Mouse (Mus musculus) forebrain, postnatal 0 days (tissue): ENCODE data around the gene Rpl22. TPM values are rescaled to one million over a fixed set of nuclear protein-coding genes. Genes with fewer than 3 reads are reported as not detected.

ENCODE experiments used
- ATAC-seq: fragments of 200-750 bp; cut with Nextera tagmentation; 2 replicates; pipeline ENCODE4 v1.8.0; 2017; ENCODE audit warnings: mild to moderate bottlenecking, moderate library complexity
- DNase-seq: peaks from one replicate; pipeline ENCODE4 v3.0.0-alpha.2; 2015
- H3K27ac ChIP-seq: fragments of 300-500 bp; sonication (generic); 2 replicates; pipeline ENCODE4 v1.5.1; 2014; ENCODE audit warnings: low read depth, mild to moderate bottlenecking, antibody characterized with exemption, low read length, moderate library complexity, mixed read lengths
- H3K27me3 ChIP-seq: fragments of 300-500 bp; sonication (generic); 2 replicates; pipeline ENCODE4 v1.6.1; 2014; ENCODE audit warnings: mild to moderate bottlenecking, low read length, mixed read lengths; ENCODE audit not compliant: insufficient read depth
- H3K36me3 ChIP-seq: fragments of 300-500 bp; sonication (generic); 2 replicates; pipeline ENCODE4 v1.6.1; 2014; ENCODE audit warnings: mild to moderate bottlenecking, moderate library complexity; ENCODE audit not compliant: insufficient read depth
- H3K4me1 ChIP-seq: fragments of 300-500 bp; sonication (generic); 2 replicates; pipeline ENCODE4 v1.6.1; 2014; ENCODE audit warnings: antibody characterized with exemption; ENCODE audit not compliant: insufficient read depth
- H3K4me2 ChIP-seq: fragments of 300-500 bp; sonication (generic); 2 replicates; pipeline ENCODE4 v1.6.1; 2014; ENCODE audit warnings: low read depth, mild to moderate bottlenecking, moderate library complexity
- H3K4me3 ChIP-seq: fragments of 300-500 bp; sonication (generic); 2 replicates; pipeline ENCODE4 v1.5.1; 2014; ENCODE audit warnings: low read depth, low read length, mixed read lengths
- H3K9ac ChIP-seq: fragments of 300-500 bp; sonication (generic); 2 replicates; pipeline ENCODE4 v1.6.1; 2014; ENCODE audit warnings: mild to moderate bottlenecking
- H3K9me3 ChIP-seq: fragments of 300-500 bp; sonication (generic); 2 replicates; pipeline ENCODE4 v1.6.1; 2016; ENCODE audit warnings: low read length
- CTCF ChIP-seq: sonication (generic); IDR thresholded peaks from 2 replicates; pipeline ENCODE4 v1.5.1; 2016; ENCODE audit warnings: antibody characterized with exemption, control low read depth, low read depth
- WGBS: fragments of 180-500 bp; shearing (Covaris S2); extraction: QIAGEN DNeasy Blood & Tissue Kit; methylation state at CpG from one replicate; pipeline ENCODE4 v1.1.7; 2014; 5-methylcytosine and 5-hydroxymethylcytosine counted together
- polyA plus RNA-seq: library from polyadenylated mRNA; unstranded; fragments of >200 nt; fragmentation: Nextera tagmentation; extraction: Ambion mirVana; gene quantifications from 2 replicates; pipeline ENCODE4 v1.2.1, GENCODE M21; 2015
- total RNA-seq: library from RNA; depleted of rRNA; stranded (reverse); fragments of >200 nt; gene quantifications from 2 replicates; pipeline ENCODE4 v1.2.3, GENCODE M21; 2014; rRNA removed

Rpl22 gene
- 313 and 387 TPM in 2 replicates for total RNA-seq
- polyA plus RNA-seq = 176 and 212 TPM in 2 replicates

- Histone ChIP-seq H3K27me3 (no peaks in the 10 kb centered on the region), H3K9me3 (no peaks in the 10 kb centered on the region), H3K4me1 (peaks cover 10% of the 10 kb centered on the region), H3K27ac (peak within 1 kb of the TSS; percentile 54; the same call in 1 of the 2 replicates), H3K36me3 (peaks cover 23% of the 10 kb centered on the region), H3K9ac (peak within 1 kb of the TSS; percentile 72), H3K4me2 (peak within 1 kb of the TSS; percentile 81), H3K4me3 (peak within 1 kb of the TSS; percentile 69)
- WGBS = under 1% methylated on average over 69 of the region's 70 CpGs
- ATAC-seq = peak; percentile 99
- DNase-seq = peak; percentile 97
- peak; percentile 57 for TF ChIP-seq CTCF
Observed at GRCm38 (mm10) chr4:152325574-152326411, at the start of gene Rpl22. TSS of gene Rpl22 (plus strand) at chr4:152325742.

- 56% methylated on average over 10 of the region's 10 CpGs for WGBS
- H3K9ac ChIP-seq = no peak overlapping the region
- peaks cover 17% of the 10 kb centered on the region for H3K27me3 ChIP-seq
Observed at GRCm38 (mm10) chr4:152276389-152277347, 48.9 kb upstream of the Rpl22 start.

GRCm38 (mm10) chr4:152277916-152278315, 47.6 kb upstream of the Rpl22 start:
- WGBS = 71% methylated on average over 2 of the region's 2 CpGs
- Histone ChIP-seq H3K4me2 (no peak overlapping the region), H3K27me3 (peaks cover 29% of the 10 kb centered on the region), H3K9me3 (no peaks in the 10 kb centered on the region), H3K4me3 (no peak overlapping the region), H3K36me3 (peaks cover 12% of the 10 kb centered on the region; the same call in 1 of the 2 replicates), H3K4me1 (no peaks in the 10 kb centered on the region), H3K9ac (no peak overlapping the region), H3K27ac (no peak overlapping the region)
- no peak for DNase-seq
- ATAC-seq = no peak
- no peak; the same call in 1 of the 2 replicates for TF ChIP-seq CTCF

More at GRCm38 (mm10) chr4:152276389-152277347, 48.9 kb upstream of the Rpl22 start:
- H3K9me3 ChIP-seq = no peaks in the 10 kb centered on the region
- H3K36me3 ChIP-seq = peaks cover 12% of the 10 kb centered on the region; the same call in 1 of the 2 replicates
- H3K27ac ChIP-seq = no peak overlapping the region
- DNase-seq (no peak), ATAC-seq (no peak)
- H3K4me2 ChIP-seq = no peak overlapping the region
- peak; percentile 78 for TF ChIP-seq CTCF
- H3K4me3 ChIP-seq = no peak overlapping the region
- no peaks in the 10 kb centered on the region for H3K4me1 ChIP-seq

- H3K4me2 ChIP-seq = no peak overlapping the region
- H3K9me3 ChIP-seq = no peaks in the 10 kb centered on the region
- 60% methylated on average over 23 of the region's 23 CpGs for WGBS
- peaks cover 12% of the 10 kb centered on the region; the same call in 1 of the 2 replicates for H3K36me3 ChIP-seq
- no peaks in the 10 kb centered on the region for H3K4me1 ChIP-seq
- no peak overlapping the region for H3K4me3 ChIP-seq
- DNase-seq = no peak
- H3K27ac ChIP-seq = no peak overlapping the region
- no peak for TF ChIP-seq CTCF
- H3K9ac ChIP-seq = no peak overlapping the region
- ATAC-seq = no peak
- peaks cover 37% of the 10 kb centered on the region for H3K27me3 ChIP-seq
Observed at GRCm38 (mm10) chr4:152278986-152279385, 46.6 kb upstream of the Rpl22 start.

GRCm38 (mm10) chr4:152281601-152282000, 43.9 kb upstream of the Rpl22 start:
- DNase-seq (no peak), ATAC-seq (no peak)
- Histone ChIP-seq H3K27ac (no peak overlapping the region), H3K27me3 (peaks cover 40% of the 10 kb centered on the region), H3K9me3 (no peaks in the 10 kb centered on the region), H3K4me2 (no peak overlapping the region), H3K4me3 (no peak overlapping the region), H3K4me1 (0 out of 2 replicates have a peak, but pooled peaks cover 2% of the 10 kb centered on the region), H3K36me3 (peaks cover 12% of the 10 kb centered on the region; the same call in 1 of the 2 replicates), H3K9ac (no peak overlapping the region)
- WGBS = 60% methylated on average over 15 of the region's 15 CpGs
- TF ChIP-seq CTCF = no peak

GRCm38 (mm10) chr4:152282721-152283120, 42.8 kb upstream of the Rpl22 start:
- Histone ChIP-seq H3K4me1 (0 out of 2 replicates have a peak, but pooled peaks cover 6% of the 10 kb centered on the region), H3K9ac (peak overlapping the region; percentile 6; the same call in 1 of the 2 replicates), H3K4me2 (peak overlapping the region; percentile 61), H3K4me3 (peak overlapping the region; percentile 38), H3K9me3 (no peaks in the 10 kb centered on the region), H3K27me3 (peaks cover 51% of the 10 kb centered on the region), H3K27ac (no peak overlapping the region), H3K36me3 (peaks cover 12% of the 10 kb centered on the region; the same call in 1 of the 2 replicates)
- ATAC-seq = peak; percentile 0; the same call in 1 of the 2 replicates
- TF ChIP-seq CTCF = no peak
- 12% methylated on average over 34 of the region's 34 CpGs for WGBS
- no peak for DNase-seq
